Mouse (Mus musculus) hindbrain, postnatal 0 days (tissue): ENCODE results near the gene Ryr1. TPM values are rescaled to one million over a fixed set of nuclear protein-coding genes. Genes with fewer than 3 reads are reported as not detected.

Experiments used
- ATAC-seq: fragments of 200-750 bp; cut with Nextera tagmentation; 2 replicates; pipeline ENCODE4 v1.8.0; 2017; ENCODE audit warnings: mild to moderate bottlenecking, moderate TSS enrichment, moderate library complexity
- DNase-seq: peaks from one replicate; pipeline ENCODE4 v3.0.0-alpha.2; 2015; ENCODE audit warnings: low spot score
- H3K27ac ChIP-seq: fragments of 300-500 bp; sonication (generic); 2 replicates; pipeline ENCODE4 v1.5.1; 2014; ENCODE audit warnings: mild to moderate bottlenecking
- H3K27me3 ChIP-seq: fragments of 300-500 bp; sonication (generic); 2 replicates; pipeline ENCODE4 v1.6.1; 2014; ENCODE audit warnings: low read length, mixed read lengths; ENCODE audit not compliant: insufficient read depth
- H3K36me3 ChIP-seq: fragments of 300-500 bp; sonication (generic); 2 replicates; pipeline ENCODE4 v1.6.1; 2014; ENCODE audit warnings: low read length, mixed read lengths; ENCODE audit not compliant: insufficient read depth
- H3K4me1 ChIP-seq: fragments of 300-500 bp; sonication (generic); 2 replicates; pipeline ENCODE4 v1.6.1; 2014; ENCODE audit warnings: antibody characterized with exemption, low read length, mixed read lengths; ENCODE audit not compliant: insufficient read depth
- H3K4me2 ChIP-seq: fragments of 300-500 bp; sonication (generic); 2 replicates; pipeline ENCODE4 v1.6.1; 2014; ENCODE audit warnings: low read depth, mild to moderate bottlenecking, low read length, moderate library complexity, mixed read lengths
- H3K4me3 ChIP-seq: fragments of 300-500 bp; sonication (generic); 2 replicates; pipeline ENCODE4 v1.5.1; 2014; ENCODE audit warnings: low read length
- H3K9ac ChIP-seq: fragments of 300-500 bp; sonication (generic); replicated peaks from 2 replicates; pipeline ENCODE4 v1.6.1; 2014; ENCODE audit warnings: mild to moderate bottlenecking, low read length, moderate library complexity, mixed read lengths
- H3K9me3 ChIP-seq: fragments of 300-500 bp; sonication (generic); 2 replicates; pipeline ENCODE4 v1.6.1; 2016; ENCODE audit warnings: low read length, mixed read lengths
- CTCF ChIP-seq: IDR thresholded peaks from 2 replicates; pipeline ENCODE4 v1.5.1; 2016; ENCODE audit warnings: antibody characterized with exemption, control low read depth, low read depth
- WGBS: fragments of 180-500 bp; shearing (Covaris S2); extraction: QIAGEN DNeasy Blood & Tissue Kit; methylation state at CpG from one replicate; pipeline ENCODE4 v1.1.7; 2014; 5-methylcytosine and 5-hydroxymethylcytosine counted together
- polyA plus RNA-seq: library from polyadenylated mRNA; unstranded; fragments of >200 nt; fragmentation: Nextera tagmentation; extraction: Ambion mirVana; gene quantifications from 2 replicates; pipeline ENCODE4 v1.2.1, GENCODE M21; 2015
- total RNA-seq: library from RNA; depleted of rRNA; stranded (reverse); fragments of >200 nt; gene quantifications from 2 replicates; pipeline ENCODE4 v1.2.3, GENCODE M21; 2014

The Ryr1 gene
- total and polyA plus RNA-seq, 2 experiments from 2014 or later = 5.0 to 12.5 TPM

- Histone ChIP-seq H3K9me3 (no peaks in the 10 kb centered on the region), H3K4me1 (no peaks in the 10 kb centered on the region; the same call in 1 of the 2 replicates), H3K4me2 (no peak overlapping the region), H3K36me3 (no peaks in the 10 kb centered on the region), H3K4me3 (no peak overlapping the region), H3K27ac (no peak overlapping the region), H3K9ac (no peak overlapping the region), H3K27me3 (no peaks in the 10 kb centered on the region)
- peak; percentile 64 for TF ChIP-seq CTCF
- WGBS = 55% methylated on average over 2 of the region's 2 CpGs
- peak; percentile 21 for DNase-seq
- no peak for ATAC-seq
These were observed 3.7 kb upstream of the Ryr1 start for GRCm38 (mm10) chr7:29128725-29129124.

GRCm38 (mm10) chr7:29126173-29126915 lies 1.4 kb upstream of the Ryr1 start:
- Histone ChIP-seq H3K27me3 (no peaks in the 10 kb centered on the region), H3K9me3 (no peaks in the 10 kb centered on the region), H3K4me2 (no peak overlapping the region), H3K4me1 (no peaks in the 10 kb centered on the region; the same call in 1 of the 2 replicates), H3K27ac (no peak overlapping the region), H3K9ac (no peak overlapping the region), H3K4me3 (no peak overlapping the region), H3K36me3 (no peaks in the 10 kb centered on the region)
- no peak for DNase-seq
- WGBS = 33% methylated on average over 7 of the region's 7 CpGs
- peak; percentile 56 for TF ChIP-seq CTCF
- no peak for ATAC-seq

- Histone ChIP-seq H3K4me2 (no peak overlapping the region), H3K36me3 (no peaks in the 10 kb centered on the region), H3K27me3 (no peaks in the 10 kb centered on the region), H3K27ac (no peak overlapping the region), H3K9ac (no peak overlapping the region), H3K9me3 (no peaks in the 10 kb centered on the region), H3K4me1 (no peaks in the 10 kb centered on the region; the same call in 1 of the 2 replicates), H3K4me3 (no peak overlapping the region)
- no peak for ATAC-seq
- 56% methylated on average over 5 of the region's 5 CpGs for WGBS
- DNase-seq = no peak
- no peak for TF ChIP-seq CTCF
These were observed 1.2 kb downstream of the Ryr1 start for GRCm38 (mm10) chr7:29123531-29124358.

- Histone ChIP-seq H3K4me3 (no peak overlapping the region), H3K27me3 (no peaks in the 10 kb centered on the region), H3K4me2 (no peak overlapping the region), H3K9ac (no peak overlapping the region), H3K4me1 (no peaks in the 10 kb centered on the region; the same call in 1 of the 2 replicates), H3K36me3 (no peaks in the 10 kb centered on the region), H3K9me3 (no peaks in the 10 kb centered on the region), H3K27ac (no peak overlapping the region)
- TF ChIP-seq CTCF = no peak
- 89% methylated on average over 9 of the region's 9 CpGs for WGBS
- DNase-seq (no peak), ATAC-seq (no peak)
These were observed 2.2 kb downstream of the Ryr1 start for GRCm38 (mm10) chr7:29122821-29123220.

GRCm38 (mm10) chr7:29119526-29119925 lies 5.5 kb downstream of the Ryr1 start:
- Histone ChIP-seq H3K4me2 (no peak overlapping the region), H3K4me3 (no peak overlapping the region), H3K27ac (no peak overlapping the region), H3K4me1 (no peaks in the 10 kb centered on the region), H3K36me3 (no peaks in the 10 kb centered on the region), H3K9ac (no peak overlapping the region), H3K27me3 (no peaks in the 10 kb centered on the region), H3K9me3 (no peaks in the 10 kb centered on the region)
- ATAC-seq = no peak
- no peak for DNase-seq
- TF ChIP-seq CTCF = no peak
- WGBS = 73% methylated on average over 1 of the region's 1 CpGs

GRCm38 (mm10) chr7:29118142-29118851 lies 6.7 kb downstream of the Ryr1 start:
- Histone ChIP-seq H3K4me1 (no peaks in the 10 kb centered on the region), H3K9ac (no peak overlapping the region), H3K27me3 (no peaks in the 10 kb centered on the region), H3K27ac (no peak overlapping the region), H3K9me3 (no peaks in the 10 kb centered on the region), H3K4me3 (no peak overlapping the region), H3K4me2 (no peak overlapping the region), H3K36me3 (no peaks in the 10 kb centered on the region)
- 14% methylated on average over 18 of the region's 18 CpGs for WGBS
- DNase-seq (no peak), ATAC-seq (no peak; the same call in 1 of the 2 replicates)
- TF ChIP-seq CTCF = no peak
